Mouse (Mus musculus) limb, embryonic 12.5 days (tissue): ENCODE measurements around the gene 1700003F12Rik. TPM values are rescaled to one million over a fixed set of nuclear protein-coding genes. Genes with fewer than 3 reads are reported as not detected.

Source experiments
- ATAC-seq: fragments of 200-750 bp; cut with Nextera tagmentation; 2 replicates; pipeline ENCODE4 v1.8.0; 2017; ENCODE audit warnings: low read depth, moderate TSS enrichment; ENCODE audit not compliant: insufficient number of reproducible peaks, insufficient read depth, low FRiP score, low TSS enrichment
- H3K27ac ChIP-seq: fragments of 300-500 bp; sonication (generic); 2 replicates; pipeline ENCODE4 v1.5.1; 2016; ENCODE audit warnings: mild to moderate bottlenecking, moderate library complexity
- H3K27me3 ChIP-seq: fragments of 300-500 bp; sonication (generic); 2 replicates; pipeline ENCODE4 v1.6.1; 2016; ENCODE audit warnings: mild to moderate bottlenecking, moderate library complexity
- H3K36me3 ChIP-seq: fragments of 300-500 bp; sonication (generic); 2 replicates; pipeline ENCODE4 v1.6.1; 2016; ENCODE audit warnings: mild to moderate bottlenecking, moderate library complexity
- H3K4me1 ChIP-seq: fragments of 300-500 bp; sonication (generic); replicated peaks from 2 replicates; pipeline ENCODE4 v1.6.1; 2016
- H3K4me2 ChIP-seq: fragments of 300-500 bp; sonication (generic); 2 replicates; pipeline ENCODE4 v1.6.1; 2016; ENCODE audit warnings: mild to moderate bottlenecking, moderate library complexity
- H3K4me3 ChIP-seq: fragments of 300-500 bp; sonication (generic); replicated peaks from 2 replicates; pipeline ENCODE4 v1.5.1; 2016; ENCODE audit warnings: mild to moderate bottlenecking
- H3K9ac ChIP-seq: fragments of 300-500 bp; sonication (generic); replicated peaks from 2 replicates; pipeline ENCODE4 v1.6.1; 2016; ENCODE audit warnings: mild to moderate bottlenecking, moderate library complexity
- H3K9me3 ChIP-seq: fragments of 300-500 bp; sonication (generic); 2 replicates; pipeline ENCODE4 v1.6.1; 2016; ENCODE audit warnings: mild to moderate bottlenecking, moderate library complexity
- WGBS: fragments of 180-500 bp; shearing (Covaris S2); methylation state at CpG from one replicate; pipeline ENCODE4 v1.1.7; 2016; 5-methylcytosine and 5-hydroxymethylcytosine counted together
- polyA plus RNA-seq: library from polyadenylated mRNA; unstranded; fragments of >200 nt; fragmentation: Nextera tagmentation; extraction: Ambion mirVana; gene quantifications from 2 replicates; pipeline ENCODE4 v1.2.1, GENCODE M21; 2016

1700003F12Rik gene
- polyA plus RNA-seq, 1 experiment from 2014 or later: 1.3 TPM

GRCm38 (mm10) chr2:154595775-154596174, 48.9 kb downstream of the 1700003F12Rik start:
- Histone ChIP-seq H3K9me3 (0 out of 2 replicates have a peak, but pooled peaks cover 4% of the 10 kb centered on the region), H3K4me3 (no peak overlapping the region), H3K4me1 (no peaks in the 10 kb centered on the region), H3K9ac (no peak overlapping the region), H3K36me3 (peaks cover 10% of the 10 kb centered on the region; the same call in 1 of the 2 replicates), H3K27me3 (no peaks in the 10 kb centered on the region), H3K27ac (no peak overlapping the region), H3K4me2 (no peak overlapping the region)
- 79% methylated on average over 5 of the region's 5 CpGs for WGBS
- ATAC-seq: no peak

- H3K27ac ChIP-seq: no peak overlapping the region
- 0 out of 2 replicates have a peak, but pooled peaks cover 4% of the 10 kb centered on the region for H3K9me3 ChIP-seq
- peaks cover 10% of the 10 kb centered on the region; the same call in 1 of the 2 replicates for H3K36me3 ChIP-seq
- no peaks in the 10 kb centered on the region for H3K27me3 ChIP-seq
- H3K9ac ChIP-seq: no peak overlapping the region
- H3K4me2 ChIP-seq: no peak overlapping the region
- H3K4me3 ChIP-seq: no peak overlapping the region
- 83% methylated on average over 3 of the region's 3 CpGs for WGBS
- no peak for ATAC-seq
- H3K4me1 ChIP-seq: no peaks in the 10 kb centered on the region
Measured at GRCm38 (mm10) chr2:154597399-154597798, 50.5 kb downstream of the 1700003F12Rik start.

Other genes with a start within 250 kb of the 1700003F12Rik start
- not detected in 2 replicates for gene Bpifb9b, start 239.9 kb upstream of the 1700003F12Rik start, polyA plus RNA-seq
- 19.2 and 19.4 TPM in 2 replicates for gene Cdk5rap1, start 174.1 kb upstream of the 1700003F12Rik start, polyA plus RNA-seq
- 7.5 and 8.3 TPM in 2 replicates for gene Snta1, start 139.0 kb upstream of the 1700003F12Rik start, polyA plus RNA-seq
- gene Cbfa2t2, start 110.6 kb upstream of the 1700003F12Rik start, polyA plus RNA-seq: 50.6 and 57.8 TPM in 2 replicates
- 0.18 and 0.55 TPM in 2 replicates for gene Actl10, start 4.7 kb downstream of the 1700003F12Rik start, polyA plus RNA-seq
- 4.4 and 4.7 TPM in 2 replicates for gene Necab3, start 11.8 kb downstream of the 1700003F12Rik start, polyA plus RNA-seq
- 25.5 and 28.8 TPM in 2 replicates for gene E2f1, start 22.8 kb downstream of the 1700003F12Rik start, polyA plus RNA-seq
- 14.8 and 16.0 TPM in 2 replicates for gene Pxmp4, start 56.6 kb downstream of the 1700003F12Rik start, polyA plus RNA-seq
- 1.3 and 1.5 TPM in 2 replicates for gene Zfp341, start 66.2 kb downstream of the 1700003F12Rik start, polyA plus RNA-seq
- gene 4930519P11Rik, start 66.4 kb downstream of the 1700003F12Rik start, polyA plus RNA-seq: not detected in 2 replicates
- 24.8 and 25.4 TPM in 2 replicates for gene Chmp4b, start 104.6 kb downstream of the 1700003F12Rik start, polyA plus RNA-seq
- gene Gm14214, start 222.9 kb downstream of the 1700003F12Rik start, polyA plus RNA-seq: not detected in 2 replicates
- gene Raly, start 244.0 kb downstream of the 1700003F12Rik start, polyA plus RNA-seq: 50.1 and 61.3 TPM in 2 replicates
- gene a, start 244.3 kb downstream of the 1700003F12Rik start, polyA plus RNA-seq: 10.3 and 10.9 TPM in 2 replicates